Mouse (Mus musculus) MEL (cell line): ENCODE data around the gene Itga10. TPM values are rescaled to one million over a fixed set of nuclear protein-coding genes. Genes with fewer than 3 reads are reported as not detected.
"Not testable (repeated sequence)": the region's sequence is repeated elsewhere in the genome, so short reads cannot be mapped to it uniquely, and the experiment has no call there.

Experiments used
- DNase-seq: peaks from one replicate; pipeline ENCODE4 v3.0.0; 2011; ENCODE audit warnings: low read depth, low spot score
- H3K27ac ChIP-seq: 2 replicates; pipeline ENCODE4 v1.5.1; 2012; ENCODE audit warnings: low read depth, mild to moderate bottlenecking, control low read depth, low read length, moderate library complexity; ENCODE audit not compliant: control insufficient read depth
- H3K27me3 ChIP-seq, 2 experiments: fragments of 150-350 bp in 1 of 2; sonication (generic) in 1 of 2; 2 replicates each; pipeline ENCODE4 v1.6.1; 2012; ENCODE audit warnings: low read length in 2 of 2, mild to moderate bottlenecking in 2 of 2, improper control_type of control experiment in 1 of 2, moderate library complexity in 1 of 2; ENCODE audit not compliant: insufficient read depth in 2 of 2, control insufficient read depth in 1 of 2
- H3K36me3 ChIP-seq, 2 experiments: 2 replicates each; pipeline ENCODE4 v1.6.1; 2012 to 2014; ENCODE audit warnings: low read length in 2 of 2, improper control_type of control experiment in 1 of 2, inconsistent platforms in 1 of 2, mild to moderate bottlenecking in 1 of 2; ENCODE audit not compliant: insufficient read depth in 2 of 2, control insufficient read depth in 1 of 2
- H3K4me1 ChIP-seq, 2 experiments: fragments of 150-350 bp in 1 of 2; sonication (generic) in 1 of 2; 2 replicates each; pipeline ENCODE4 v1.6.1; 2012; ENCODE audit warnings: low read length in 2 of 2, improper control_type of control experiment in 1 of 2, mild to moderate bottlenecking in 1 of 2; ENCODE audit not compliant: insufficient read depth in 2 of 2, control insufficient read depth in 1 of 2
- H3K4me3 ChIP-seq, 2 experiments: fragments of 150-350 bp in 1 of 2; sonication (generic) in 1 of 2; 2 replicates each; pipeline ENCODE4 v1.5.1; 2012; ENCODE audit warnings: low read depth in 2 of 2, low read length in 2 of 2, mild to moderate bottlenecking in 2 of 2, moderate library complexity in 2 of 2, control low read depth in 1 of 2, improper control_type of control experiment in 1 of 2; ENCODE audit not compliant: control insufficient read depth in 1 of 2, insufficient read depth in 1 of 2
- H3K79me2 ChIP-seq: 2 replicates; pipeline ENCODE4 v1.6.1; 2012; ENCODE audit warnings: mild to moderate bottlenecking, low read length, moderate library complexity; ENCODE audit not compliant: control insufficient read depth, poor library complexity, insufficient read depth
- H3K9ac ChIP-seq: 2 replicates; pipeline ENCODE4 v1.6.1; 2012; ENCODE audit warnings: low read depth, mild to moderate bottlenecking, control low read depth, low read length, moderate library complexity; ENCODE audit not compliant: control insufficient read depth, poor library complexity, severe bottlenecking
- H3K9me3 ChIP-seq: fragments of 150-350 bp; sonication (generic); replicated peaks from 2 replicates; pipeline ENCODE4 v1.6.1; 2012; ENCODE audit warnings: mild to moderate bottlenecking, low read length, improper control_type of control experiment, moderate library complexity; ENCODE audit not compliant: insufficient read depth
- BHLHE40 ChIP-seq: IDR thresholded peaks from 2 replicates; pipeline ENCODE4 v1.6.1; 2012; ENCODE audit warnings: low read depth, mild to moderate bottlenecking, inconsistent platforms, low read length, improper control_type of control experiment, borderline replicate concordance
- CHD2 ChIP-seq: IDR thresholded peaks from 2 replicates; pipeline ENCODE4 v1.6.1; 2011; ENCODE audit warnings: low read length, improper control_type of control experiment
- CTCF ChIP-seq, 3 experiments: IDR thresholded peaks in 2 of 3; conservative IDR thresholded peaks in 1 of 3; 2 replicates each; pipeline ENCODE4 v1.5.1; 2011 to 2012; ENCODE audit warnings: low read length in 3 of 3, low read depth in 2 of 3, mild to moderate bottlenecking in 2 of 3, improper control_type of control experiment in 1 of 3, inconsistent platforms in 1 of 3, mixed read lengths in 1 of 3, moderate library complexity in 1 of 3; ENCODE audit not compliant: control insufficient read depth in 1 of 3, insufficient read depth in 1 of 3, poor library complexity in 1 of 3, severe bottlenecking in 1 of 3
- E2F4 ChIP-seq: IDR thresholded peaks from 2 replicates; pipeline ENCODE4 v1.6.1; 2011; ENCODE audit warnings: low read depth, low read length, improper control_type of control experiment, borderline replicate concordance
- EP300 ChIP-seq, 2 experiments: IDR thresholded peaks; 2 replicates each; pipeline ENCODE4 v1.6.1; 2011; ENCODE audit warnings: improper control_type of control experiment in 2 of 2, low read length in 2 of 2, low read depth in 1 of 2, mild to moderate bottlenecking in 1 of 2
- ETS1 ChIP-seq: IDR thresholded peaks from 2 replicates; pipeline ENCODE4 v1.6.1; 2012; ENCODE audit warnings: low read depth, mild to moderate bottlenecking, inconsistent platforms, low read length, improper control_type of control experiment, moderate library complexity
- GABPA ChIP-seq: IDR thresholded peaks from 2 replicates; pipeline ENCODE4 v1.6.1; 2012; ENCODE audit warnings: low read depth, mild to moderate bottlenecking, inconsistent platforms, low read length, improper control_type of control experiment, moderate library complexity
- GATA1 ChIP-seq: IDR thresholded peaks from 2 replicates; pipeline ENCODE4 v1.6.1; 2011; ENCODE audit warnings: low read depth, low read length, improper control_type of control experiment
- HCFC1 ChIP-seq: IDR thresholded peaks from 2 replicates; pipeline ENCODE4 v1.6.1; 2012; ENCODE audit warnings: low read depth, mild to moderate bottlenecking, inconsistent platforms, low read length, improper control_type of control experiment, moderate library complexity
- KAT2A ChIP-seq: conservative IDR thresholded peaks from 2 replicates; pipeline ENCODE4 v1.6.1; 2012; ENCODE audit warnings: low read depth, low read length, improper control_type of control experiment, inconsistent platforms
- MAX ChIP-seq: IDR thresholded peaks from 2 replicates; pipeline ENCODE4 v1.6.1; 2011; ENCODE audit warnings: low read length, improper control_type of control experiment
- MXI1 ChIP-seq: IDR thresholded peaks from 2 replicates; pipeline ENCODE4 v1.6.1; 2011; ENCODE audit warnings: mild to moderate bottlenecking, low read depth, low read length, improper control_type of control experiment
- MYB ChIP-seq: IDR thresholded peaks from 2 replicates; pipeline ENCODE4 v1.6.1; 2011; ENCODE audit warnings: mild to moderate bottlenecking, low read depth, low read length, improper control_type of control experiment
- MYC ChIP-seq: IDR thresholded peaks from 2 replicates; pipeline ENCODE4 v1.6.1; 2011; ENCODE audit warnings: low read depth, mild to moderate bottlenecking, low read length, improper control_type of control experiment, moderate library complexity
- POLR2AphosphoS5 ChIP-seq: IDR thresholded peaks from 2 replicates; pipeline ENCODE4 v1.6.1; 2012; ENCODE audit warnings: low read depth, borderline replicate concordance, mild to moderate bottlenecking, inconsistent platforms, low read length, moderate library complexity, mixed read lengths
- RAD21 ChIP-seq: IDR thresholded peaks from 2 replicates; pipeline ENCODE4 v1.6.1; 2011; ENCODE audit warnings: mild to moderate bottlenecking, low read depth, low read length, improper control_type of control experiment
- RCOR1 ChIP-seq: IDR thresholded peaks from 2 replicates; pipeline ENCODE4 v1.6.1; 2012; ENCODE audit warnings: low read depth, mild to moderate bottlenecking, inconsistent platforms, low read length, improper control_type of control experiment
- SIN3A ChIP-seq: IDR thresholded peaks from 2 replicates; pipeline ENCODE4 v1.6.1; 2012; ENCODE audit warnings: low read length, improper control_type of control experiment, inconsistent platforms
- SMC3 ChIP-seq: IDR thresholded peaks from 2 replicates; pipeline ENCODE4 v1.6.1; 2011; ENCODE audit warnings: low read depth, low read length, improper control_type of control experiment
- TAL1 ChIP-seq: IDR thresholded peaks from 2 replicates; pipeline ENCODE4 v1.6.1; 2012; ENCODE audit warnings: mild to moderate bottlenecking, inconsistent platforms, low read length, moderate library complexity, mixed read lengths
- TBP ChIP-seq: IDR thresholded peaks from 2 replicates; pipeline ENCODE4 v1.8.0; 2011; ENCODE audit warnings: low read depth, low read length, improper control_type of control experiment
- USF1 ChIP-seq: IDR thresholded peaks from 2 replicates; pipeline ENCODE4 v1.6.1; 2014; ENCODE audit warnings: low read depth, mild to moderate bottlenecking, inconsistent platforms, low read length, improper control_type of control experiment, moderate library complexity
- USF2 ChIP-seq, 2 experiments: IDR thresholded peaks; 2 replicates each; pipeline ENCODE4 v1.6.1; 2011 to 2012; ENCODE audit warnings: improper control_type of control experiment in 2 of 2, low read length in 2 of 2, borderline replicate concordance in 1 of 2, inconsistent platforms in 1 of 2, low read depth in 1 of 2, mild to moderate bottlenecking in 1 of 2; ENCODE audit not compliant: insufficient read depth in 1 of 2
- ZC3H11A ChIP-seq: IDR thresholded peaks from 2 replicates; pipeline ENCODE4 v1.6.1; 2012; ENCODE audit warnings: low read depth, mild to moderate bottlenecking, inconsistent platforms, low read length, improper control_type of control experiment
- ZMIZ1 ChIP-seq: IDR thresholded peaks from 2 replicates; pipeline ENCODE4 v1.6.1; 2012; ENCODE audit warnings: low read depth, mild to moderate bottlenecking, inconsistent platforms, low read length, improper control_type of control experiment, moderate library complexity
- polyA plus RNA-seq, 2 experiments: library from polyadenylated mRNA; stranded (reverse) in 1 of 2; unstranded in 1 of 2; fragments of >175 nt in 1 of 2; fragments of >200 nt in 1 of 2; gene quantifications; 2 replicates each; pipeline versions ENCODE4 v1.2.1 to v1.2.4; 2012; ENCODE audit warnings: low replicate concordance in 2 of 2, low read depth in 1 of 2; ENCODE audit not compliant: insufficient read length in 2 of 2, insufficient read depth in 1 of 2, missing spikeins in 1 of 2
- total RNA-seq: library from RNA; depleted of rRNA; stranded (reverse); fragments of 300-350 nt; gene quantifications from 2 replicates; pipeline ENCODE4 v1.2.3, GENCODE M21; 2012

Gene Itga10
- total and polyA plus RNA-seq, 3 experiments: 1.0 to 2.9 TPM; not detected in 1

DNA sequence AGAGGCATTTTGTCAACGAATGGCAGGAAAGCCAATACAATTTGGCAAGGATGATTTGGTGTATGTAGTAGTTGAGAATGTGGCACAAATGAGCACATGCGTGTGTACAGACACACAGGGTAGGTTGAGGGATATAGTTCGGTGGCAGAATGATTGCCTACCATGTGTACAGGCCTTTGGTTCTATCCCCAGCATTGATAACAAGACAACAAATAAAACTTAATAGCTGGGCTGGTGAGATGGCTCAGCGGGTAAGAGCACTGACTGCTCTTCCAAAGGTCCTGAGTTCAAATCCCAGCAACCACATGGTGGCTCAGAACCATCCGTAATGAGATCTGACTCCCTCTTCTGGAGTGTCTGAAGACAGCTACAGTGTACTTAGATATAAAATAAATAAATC, 40.7 kb downstream of the Itga10 start:
- H3K36me3 ChIP-seq, H3K9ac ChIP-seq, H3K79me2 ChIP-seq, H3K27ac ChIP-seq, DNase-seq, H3K27me3 ChIP-seq: not testable (repeated sequence)
- peaks cover 13 to 14% of the 10 kb centered on the region in 2 experiments for H3K4me1 ChIP-seq
- TF ChIP-seq TBP: peak; percentile 95
- TF ChIP-seq, all 39 proteins: peak for 1; not testable (repeated sequence) for 38
- H3K9me3 ChIP-seq, H3K4me3 ChIP-seq: not testable (repeated sequence)

DNA sequence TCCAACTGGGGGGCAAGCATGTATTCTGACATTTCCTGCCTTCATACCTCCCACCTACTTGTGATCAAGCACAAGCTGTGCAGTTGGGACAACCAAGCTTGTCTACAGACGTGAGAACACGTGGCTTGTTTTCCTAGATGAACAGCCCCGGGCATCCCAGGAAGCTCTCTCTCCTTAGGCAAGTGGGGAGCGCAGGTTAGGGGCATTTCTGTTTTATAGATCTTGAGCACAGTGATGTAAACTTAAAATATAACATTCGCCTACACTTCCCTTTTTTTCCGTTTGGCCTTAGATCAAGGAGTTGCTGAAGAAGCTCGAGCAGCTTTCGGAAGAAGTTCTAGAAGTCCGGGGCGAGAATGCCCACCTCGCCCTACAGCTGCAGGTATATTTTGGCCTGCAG, 43.5 kb downstream of the Itga10 start:
- peak; percentile 88 for DNase-seq
- H3K27me3 ChIP-seq: no peaks in the 10 kb centered on the region
- H3K9ac ChIP-seq: peak overlapping the region; percentile 26
- H3K9me3 ChIP-seq: no peaks in the 10 kb centered on the region
- no peaks in the 10 kb centered on the region for H3K79me2 ChIP-seq
- peaks cover 13 to 14% of the 10 kb centered on the region in 2 experiments for H3K4me1 ChIP-seq
- H3K4me3 ChIP-seq: peak overlapping the region; percentile 53 to 70
- H3K36me3 ChIP-seq: peaks cover 0 to 9% of the 10 kb centered on the region in 2 experiments; a peak in 2 of 4 replicates
- TF ChIP-seq TAL1: no peak
- TF ChIP-seq USF1: peak; percentile 45
- TF ChIP-seq MXI1: peak; percentile 80
- TF ChIP-seq TBP: 0 out of 2 replicates have a peak, but pooled peaks have one; percentile 28
- no peak for TF ChIP-seq CTCF (IDR thresholded peaks at IDR 0.05 in 2 of 3, conservative IDR thresholded peaks at IDR 0.05 in 1 of 3; ENCODE audit: control insufficient read depth in 1 of 3, insufficient read depth in 1 of 3, low read depth in 2 of 3, low read length in 3 of 3, poor library complexity in 1 of 3, severe bottlenecking in 1 of 3)
- peak; percentile 69 for TF ChIP-seq SIN3A
- peak; percentile 52 for TF ChIP-seq MAX
- no peak for TF ChIP-seq GATA1
- TF ChIP-seq EP300 (IDR thresholded peaks at IDR 0.05; ENCODE audit: low read depth in 1 of 2, low read length in 2 of 2): peak in 1 of 2 experiments; percentile 65; a peak in 2 of 4 replicates
- TF ChIP-seq, all 39 proteins: peak for 6
- no peak overlapping the region for H3K27ac ChIP-seq

DNA sequence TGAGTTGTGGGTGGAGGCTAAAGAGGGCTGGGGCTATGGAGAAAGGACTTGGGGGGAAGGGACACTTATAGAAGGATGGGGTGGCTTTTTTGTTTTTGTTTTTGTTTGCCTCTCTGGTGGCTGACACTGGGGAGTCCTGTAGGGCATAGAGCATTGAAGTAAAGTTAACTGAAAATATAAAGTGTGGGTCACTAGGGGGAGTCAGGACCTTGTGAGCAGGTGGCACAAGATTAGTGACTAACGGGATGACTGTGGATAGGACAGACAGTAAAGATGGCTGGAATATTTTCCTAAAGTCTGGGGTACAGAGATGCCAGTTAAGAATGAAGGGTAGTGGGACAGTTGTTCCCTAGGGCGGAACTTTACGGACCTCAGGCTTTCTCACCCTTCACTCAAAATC, 44.9 kb downstream of the Itga10 start:
- no peak overlapping the region for H3K9ac ChIP-seq
- no peaks in the 10 kb centered on the region for H3K27me3 ChIP-seq
- peaks cover 0 to 13% of the 10 kb centered on the region in 2 experiments; a peak in 2 of 4 replicates for H3K36me3 ChIP-seq
- DNase-seq: peak; percentile 58
- H3K79me2 ChIP-seq: no peaks in the 10 kb centered on the region
- H3K27ac ChIP-seq: no peak overlapping the region
- no peaks in the 10 kb centered on the region for H3K9me3 ChIP-seq
- H3K4me1 ChIP-seq: peaks cover 13 to 17% of the 10 kb centered on the region in 2 experiments
- H3K4me3 ChIP-seq: no peak overlapping the region
- TF ChIP-seq BHLHE40 (no peak), KAT2A (no peak), CTCF (IDR thresholded peaks at IDR 0.05 in 2 of 3, conservative IDR thresholded peaks at IDR 0.05 in 1 of 3; ENCODE audit: control insufficient read depth in 1 of 3, insufficient read depth in 1 of 3, low read depth in 2 of 3, low read length in 3 of 3, poor library complexity in 1 of 3, severe bottlenecking in 1 of 3) (peak; percentile 27 to 63 (median 44); a peak in 5 of 6 replicates), ZC3H11A (0 out of 2 replicates have a peak, but pooled peaks have one; percentile 8), RAD21 (peak; percentile 25), USF2 (IDR thresholded peaks at IDR 0.05; ENCODE audit: borderline replicate concordance in 1 of 2, insufficient read depth in 1 of 2, low read depth in 1 of 2, low read length in 2 of 2) (no peak), GABPA (no peak), TBP (no peak), MYB (no peak), RCOR1 (no peak), MAX (no peak), POLR2AphosphoS5 (no peak), E2F4 (no peak), SMC3 (peak; percentile 49), ZMIZ1 (no peak), USF1 (no peak), MYC (0 out of 2 replicates have a peak, but pooled peaks have one; percentile 41), HCFC1 (no peak), ETS1 (no peak), CHD2 (no peak)
